Mouse (Mus musculus) c-Kit-positive CD71-positive TER-119-positive erythroid progenitor cells, embryonic 14.5 days (primary cell): Measurements from ENCODE around the gene 1700020A23Rik.

Experiments
- DNase-seq: peaks from one replicate; pipeline ENCODE4 v3.0.0-alpha.2; 2013; ENCODE audit warnings: low spot score

The 1700020A23Rik gene

GRCm38 (mm10) chr2:130451086-130451726, 46.1 kb downstream of the 1700020A23Rik start:
- no peak for DNase-seq

- DNase-seq: no peak
Measured at GRCm38 (mm10) chr2:130451727-130452090, 46.6 kb downstream of the 1700020A23Rik start.

- DNase-seq: no peak
Measured at GRCm38 (mm10) chr2:130452266-130452665, 47.2 kb downstream of the 1700020A23Rik start.

GRCm38 (mm10) chr2:130453421-130453820, 48.4 kb downstream of the 1700020A23Rik start:
- DNase-seq: no peak

- no peak for DNase-seq
Measured at GRCm38 (mm10) chr2:130454748-130455370, 49.8 kb downstream of the 1700020A23Rik start.
